14 mouse cellular contexts compared by ENCODE assay signal in the genomic region with DNA sequence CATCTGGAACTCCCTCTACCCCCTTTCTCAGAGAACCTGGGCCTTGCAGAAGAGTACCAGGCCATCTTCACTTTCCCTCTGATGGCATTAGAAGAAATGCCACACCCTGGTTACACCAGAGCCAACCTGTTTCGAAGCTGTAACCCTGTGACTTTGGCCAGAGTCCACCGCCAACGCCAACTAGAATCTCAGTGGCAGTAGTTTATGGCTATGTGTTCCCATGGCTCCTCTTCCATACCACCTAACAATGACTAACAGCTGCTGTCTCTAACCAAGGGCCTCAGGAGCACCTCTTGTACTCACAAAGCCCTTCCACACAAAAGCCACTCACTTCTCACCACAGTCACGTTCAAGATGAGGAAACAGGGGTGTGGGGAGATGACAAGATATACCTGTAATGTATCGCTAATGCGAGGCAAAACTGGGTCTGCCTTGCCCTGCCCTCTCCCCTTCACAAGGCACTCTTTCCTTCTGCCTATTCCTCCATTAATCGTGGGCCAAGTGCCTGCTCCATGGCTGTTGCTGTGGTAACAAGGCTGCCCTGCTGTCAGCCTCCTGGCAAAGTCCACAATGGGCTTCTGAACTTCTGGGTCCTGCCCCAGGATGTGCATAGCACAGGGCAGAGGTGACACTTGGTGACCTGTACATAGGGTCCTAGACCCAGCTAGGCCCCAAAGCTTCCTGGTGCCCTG. TPM values are rescaled to one million over a fixed set of nuclear protein-coding genes. Genes with fewer than 3 reads are reported as not detected.
DNase-seq lines count a peak whose midpoint lies in the region; ATAC-seq lines count a peak whose summit lies in the region.
"Had no signal": no experiment of that assay in that cellular context is flagged by ENCODE, and none has a peak within 500 bp of the region (broad histone marks: within the 10 kb centered on the region; RNA-seq: fewer than 3 reads in every experiment).

No protein-coding gene starts in this region.

- H3K27ac ChIP-seq in hindbrain, embryonic 16.5 days (ENCODE audit: low read depth, low read length), result no peak overlapping the region
- H3K27ac ChIP-seq: embryonic facial prominence, embryonic 15.5 days; neural tube, embryonic 12.5 days; stomach, embryonic 15.5 days had no signal

- no peak overlapping the region for H3K4me2 ChIP-seq in hindbrain, embryonic 16.5 days (ENCODE audit: low read length)
- H3K4me2 ChIP-seq: embryonic facial prominence, embryonic 15.5 days; neural tube, embryonic 12.5 days; stomach, embryonic 15.5 days had no signal

- peaks cover 2% of the 10 kb centered on the region; the same call in 1 of the 2 replicates for H3K4me1 ChIP-seq in hindbrain, embryonic 16.5 days (ENCODE audit: control insufficient read depth, insufficient read depth, low read depth, low read length)

- 56% methylated on average over 7 of the region's 7 CpGs for WGBS in hindbrain, embryonic 16.5 days

- peak; percentile 38 for ATAC-seq in hindbrain, embryonic 16.5 days
- peak; percentile 37 for ATAC-seq in megakaryocyte, adult 5-6 weeks (ENCODE audit: poor library complexity, severe bottlenecking)
- ATAC-seq: lung, postnatal 0 days had no signal

- peak; percentile 46 to 52 for DNase-seq in cerebellum, postnatal 14 days
- no peak for DNase-seq in cerebellum, adult 11 months
- peak; percentile 67 for DNase-seq in left cerebral cortex, postnatal 4 days
- DNase-seq in left cerebral cortex, postnatal 10 days (ENCODE audit: extremely low spot score in 1 of 2, low spot score in 2 of 2), result no peak
- DNase-seq in urinary bladder, adult 18-20 months (ENCODE audit: low spot score in 2 of 2), result no peak
- DNase-seq in adipocyte (ENCODE audit: low spot score), result no peak
- DNase-seq: kidney, adult 18-20 months; kidney, postnatal 4 days had no signal

- H3K9me3 ChIP-seq in hindbrain, embryonic 16.5 days (ENCODE audit: control insufficient read depth, low read length), result no peaks in the 10 kb centered on the region
- H3K9me3 ChIP-seq: embryonic facial prominence, embryonic 15.5 days; neural tube, embryonic 12.5 days; stomach, embryonic 15.5 days had no signal

- no peaks in the 10 kb centered on the region for H3K27me3 ChIP-seq in hindbrain, embryonic 16.5 days (replicated peaks; ENCODE audit: control insufficient read depth, insufficient read depth, low read length)
- H3K27me3 ChIP-seq: embryonic facial prominence, embryonic 15.5 days; neural tube, embryonic 12.5 days; stomach, embryonic 15.5 days had no signal

- intact Hi-C loops in left cerebral cortex, postnatal 4 days (cut with DNase I), result no loop called here
- intact Hi-C loops in left cerebral cortex, postnatal 10 days (cut with DNase I), result no loop called here

- H3K9ac ChIP-seq in hindbrain, embryonic 16.5 days (ENCODE audit: low read depth, low read length), result no peak overlapping the region
- H3K9ac ChIP-seq: embryonic facial prominence, embryonic 15.5 days; neural tube, embryonic 12.5 days; stomach, embryonic 15.5 days had no signal

- H3K36me3 ChIP-seq in hindbrain, embryonic 16.5 days (ENCODE audit: control insufficient read depth, insufficient read depth, low read length), result no peaks in the 10 kb centered on the region
- H3K36me3 ChIP-seq: embryonic facial prominence, embryonic 15.5 days; neural tube, embryonic 12.5 days; stomach, embryonic 15.5 days had no signal

- no peak overlapping the region for H3K4me3 ChIP-seq in hindbrain, embryonic 16.5 days (ENCODE audit: low read length)
- H3K4me3 ChIP-seq: embryonic facial prominence, embryonic 15.5 days; neural tube, embryonic 12.5 days; stomach, embryonic 15.5 days had no signal

RNA-seq across cellular contexts. Expression of gene Kif21b, which starts 11.5 kb away (rescaled TPM):
- total RNA-seq in left cerebral cortex, postnatal 4 days (2021), result 100 to 1,000 TPM; 320 to 326 TPM
- 100 to 1,000 TPM; 329 to 393 TPM for total RNA-seq in left cerebral cortex, postnatal 10 days (2021)
- polyA plus RNA-seq in hindbrain, embryonic 16.5 days (2015; fragmentation: Nextera tagmentation; extraction: Ambion mirVana), result 43.6 and 44.3 TPM in 2 replicates
- 41.1 and 48.0 TPM in 2 replicates for total RNA-seq in megakaryocyte, adult 5-6 weeks (2015)
- 36.3 and 46.1 TPM in 2 replicates for total RNA-seq in megakaryocyte, adult 5-6 weeks (2017)

Comparison
In these comparisons a context has a peak if more than half of its experiments do, and no peak if none do; other contexts are left out.
1. DNase-seq: peak in cerebellum, postnatal 14 days (2 of 2) and left cerebral cortex, postnatal 4 days (single experiment); none in cerebellum, adult 11 months (single experiment), left cerebral cortex, postnatal 10 days (0 of 2), urinary bladder, adult 18-20 months (0 of 2) and adipocyte (single experiment).
2. RNA of gene Kif21b, which starts 11.5 kb away (total RNA-seq): 329 to 393 TPM in left cerebral cortex, postnatal 10 days and 320 to 326 TPM in left cerebral cortex, postnatal 4 days; 36.3 to 48.0 TPM in megakaryocyte, adult 5-6 weeks; every median in the first group is over 4 times any median in the second.